Mouse (Mus musculus) liver, embryonic 14.5 days (tissue): ENCODE measurements around the gene Plxnd1. TPM values are rescaled to one million over a fixed set of nuclear protein-coding genes. Genes with fewer than 3 reads are reported as not detected.

ENCODE experiments used
- ATAC-seq: fragments of 200-750 bp; cut with Nextera tagmentation; 2 replicates; pipeline ENCODE4 v1.8.0; 2017; ENCODE audit warnings: moderate number of reproducible peaks, mild to moderate bottlenecking, moderate library complexity; ENCODE audit not compliant: insufficient read depth
- DNase-seq, 3 experiments: peaks; one replicate each; pipeline ENCODE4 v3.0.0-alpha.2; 2012 to 2013; ENCODE audit warnings: low read depth in 3 of 3, low spot score in 3 of 3
- H3K27ac ChIP-seq: fragments of 300-500 bp; sonication (generic); 2 replicates; pipeline ENCODE4 v1.5.1; 2014; ENCODE audit warnings: moderate library complexity, mild to moderate bottlenecking, control low read depth, inconsistent platforms
- H3K27me3 ChIP-seq: fragments of 300-500 bp; sonication (generic); 2 replicates; pipeline ENCODE4 v1.6.1; 2014; ENCODE audit warnings: mild to moderate bottlenecking, low read length, moderate library complexity; ENCODE audit not compliant: control insufficient read depth, insufficient read depth
- H3K36me3 ChIP-seq: fragments of 300-500 bp; sonication (generic); replicated peaks from 2 replicates; pipeline ENCODE4 v1.6.1; 2014; ENCODE audit warnings: low read depth; ENCODE audit not compliant: control insufficient read depth, insufficient read depth
- H3K4me1 ChIP-seq, 2 experiments: fragments of 200-500 bp in 1 of 2; fragments of 300-500 bp in 1 of 2; sonication (generic) in 1 of 2; replicated peaks; 2 replicates each; pipeline ENCODE4 v1.6.1; 2012 to 2014; ENCODE audit warnings: antibody characterized with exemption in 1 of 2, inconsistent platforms in 1 of 2, low read length in 1 of 2; ENCODE audit not compliant: control insufficient read depth in 2 of 2, insufficient read depth in 2 of 2
- H3K4me2 ChIP-seq: fragments of 300-500 bp; sonication (generic); 2 replicates; pipeline ENCODE4 v1.6.1; 2014; ENCODE audit warnings: low read depth, mild to moderate bottlenecking, control low read depth, moderate library complexity
- H3K4me3 ChIP-seq, 2 experiments: fragments of 200-500 bp in 1 of 2; fragments of 300-500 bp in 1 of 2; sonication (generic) in 1 of 2; 2 replicates each; pipeline ENCODE4 v1.5.1; 2012 to 2014; ENCODE audit warnings: low read depth in 2 of 2, low read length in 2 of 2, mild to moderate bottlenecking in 2 of 2, control low read depth in 1 of 2, inconsistent platforms in 1 of 2, moderate library complexity in 1 of 2; ENCODE audit not compliant: insufficient read depth in 1 of 2
- H3K9ac ChIP-seq: fragments of 300-500 bp; sonication (generic); replicated peaks from 2 replicates; pipeline ENCODE4 v1.6.1; 2014; ENCODE audit warnings: mild to moderate bottlenecking, control low read depth, moderate library complexity
- H3K9me3 ChIP-seq: fragments of 300-500 bp; sonication (generic); 2 replicates; pipeline ENCODE4 v1.6.1; 2016; ENCODE audit warnings: low read length, mixed read lengths; ENCODE audit not compliant: control insufficient read depth
- CTCF ChIP-seq: IDR thresholded peaks from 2 replicates; pipeline ENCODE4 v1.5.1; 2016; ENCODE audit warnings: antibody characterized with exemption, low read depth, control low read depth
- EP300 ChIP-seq: IDR thresholded peaks from 2 replicates; pipeline ENCODE4 v1.6.1; 2016; ENCODE audit warnings: antibody characterized with exemption, low read depth
- WGBS: fragments of 180-500 bp; shearing (Covaris S2); extraction: QIAGEN DNeasy Blood & Tissue Kit; methylation state at CpG from one replicate; pipeline ENCODE4 v1.1.7; 2014; ENCODE audit not compliant: insufficient replicate concordance; 5-methylcytosine and 5-hydroxymethylcytosine counted together
- polyA plus RNA-seq, 2 experiments: library from polyadenylated mRNA; depleted of rRNA in 1 of 2; stranded (reverse) in 1 of 2; unstranded in 1 of 2; fragments of >200 nt; fragmentation: Nextera tagmentation in 1 of 2; extraction: Ambion mirVana in 1 of 2; gene quantifications; 2 replicates each; pipeline versions ENCODE4 v1.2.1 to v1.2.3; 2012 to 2014

Plxnd1 gene
- polyA plus RNA-seq, 2 experiments = 6.4 to 13.0 TPM

DNA sequence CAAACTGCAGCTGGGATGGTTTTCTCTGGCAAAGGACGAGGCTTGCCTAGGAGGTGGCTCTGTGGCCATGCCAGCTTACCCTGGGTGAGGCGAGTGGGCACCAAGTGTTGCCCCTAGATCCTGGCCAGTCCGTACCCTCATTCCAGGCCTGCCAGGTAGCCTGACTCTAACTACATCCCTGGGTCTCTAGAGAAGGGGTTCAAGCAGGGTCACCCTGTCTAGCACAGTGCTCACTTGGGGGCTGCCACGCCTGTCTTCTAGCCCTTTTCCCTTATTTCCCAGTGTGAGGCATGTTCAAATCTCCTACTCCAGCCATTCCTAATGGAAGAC lies 11.1 kb upstream of the Plxnd1 start:
- no peak for TF ChIP-seq EP300
- TF ChIP-seq CTCF = no peak
- no peak overlapping the region for H3K27ac ChIP-seq
- no peak for DNase-seq
- WGBS = 75% methylated on average over 4 of the region's 4 CpGs
- H3K27me3 ChIP-seq = no peaks in the 10 kb centered on the region
- no peak overlapping the region for H3K4me3 ChIP-seq
- ATAC-seq = no peak
- peaks cover 8 to 19% of the 10 kb centered on the region in 2 experiments for H3K4me1 ChIP-seq
- H3K9ac ChIP-seq = no peak overlapping the region
- H3K9me3 ChIP-seq = no peaks in the 10 kb centered on the region
- no peaks in the 10 kb centered on the region for H3K36me3 ChIP-seq
- H3K4me2 ChIP-seq = no peak overlapping the region

DNA sequence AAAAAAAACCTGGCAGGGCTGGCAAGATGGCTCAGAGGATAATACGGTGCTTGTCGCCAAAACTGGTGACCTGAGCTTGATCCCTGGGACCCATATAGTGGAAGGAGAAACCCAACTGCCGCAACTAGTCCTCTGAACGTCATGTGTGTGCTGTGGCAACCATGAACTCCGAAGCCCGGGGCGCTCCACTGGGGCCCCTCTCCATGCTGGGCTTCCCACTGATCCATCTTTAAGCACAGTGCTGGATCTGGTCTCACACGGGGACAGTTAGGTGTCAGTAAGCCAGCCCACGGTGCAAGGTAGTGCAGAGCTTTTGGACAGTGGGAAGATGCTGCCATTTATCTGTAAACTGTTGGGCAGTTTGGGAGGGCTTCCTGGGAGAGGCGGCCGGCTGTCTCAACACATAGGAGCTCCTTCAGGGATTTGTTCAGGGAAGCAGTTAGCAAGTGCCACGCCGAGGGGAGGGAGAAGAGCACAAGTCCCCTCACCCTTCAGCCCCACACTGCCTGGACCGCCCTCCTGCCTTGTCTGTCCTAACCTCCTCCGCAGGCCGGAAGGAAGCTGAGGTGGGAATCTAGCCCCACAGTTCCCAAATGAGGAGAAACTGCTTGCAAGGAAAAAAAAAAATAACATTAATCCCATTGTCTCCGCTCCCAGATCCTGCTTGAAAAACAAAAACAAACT lies 10.6 kb upstream of the Plxnd1 start:
- H3K27me3 ChIP-seq = no peaks in the 10 kb centered on the region
- WGBS = 62% methylated on average over 17 of the region's 17 CpGs
- TF ChIP-seq CTCF (no peak), EP300 (no peak)
- no peaks in the 10 kb centered on the region for H3K9me3 ChIP-seq
- H3K27ac ChIP-seq = no peak overlapping the region
- no peak overlapping the region for H3K4me3 ChIP-seq
- no peak for DNase-seq
- H3K4me1 ChIP-seq = peaks cover 8 to 19% of the 10 kb centered on the region in 2 experiments
- no peak overlapping the region for H3K9ac ChIP-seq
- no peak overlapping the region for H3K4me2 ChIP-seq
- H3K36me3 ChIP-seq = no peaks in the 10 kb centered on the region
- no peak for ATAC-seq

DNA sequence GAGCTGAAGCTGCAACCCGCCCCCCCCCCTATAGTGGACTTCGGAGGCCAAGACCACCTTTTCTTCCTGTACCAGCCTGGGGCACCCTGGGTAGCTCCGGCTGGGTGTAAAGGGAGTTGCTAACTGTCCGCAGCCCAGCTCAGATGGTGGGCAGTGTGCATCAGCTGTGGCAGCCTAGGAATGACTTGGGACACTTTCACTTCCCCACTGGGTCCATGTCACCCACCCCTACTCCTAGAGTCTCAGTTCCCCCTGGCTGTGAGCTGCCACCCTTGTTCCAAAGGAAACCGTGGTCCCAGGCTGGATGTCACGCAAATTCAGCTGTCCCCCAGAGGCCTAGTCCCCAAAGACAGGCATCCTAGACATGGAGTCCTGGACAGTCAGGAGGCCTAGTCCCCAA lies 9.9 kb upstream of the Plxnd1 start:
- no peak overlapping the region for H3K27ac ChIP-seq
- no peaks in the 10 kb centered on the region for H3K27me3 ChIP-seq
- no peak for ATAC-seq
- 58% methylated on average over 5 of the region's 6 CpGs for WGBS
- DNase-seq = no peak
- no peak overlapping the region for H3K4me2 ChIP-seq
- no peaks in the 10 kb centered on the region for H3K9me3 ChIP-seq
- TF ChIP-seq CTCF = no peak
- TF ChIP-seq EP300 = no peak
- H3K36me3 ChIP-seq = no peaks in the 10 kb centered on the region
- H3K9ac ChIP-seq = no peak overlapping the region
- H3K4me3 ChIP-seq = no peak overlapping the region
- H3K4me1 ChIP-seq = peaks cover 8 to 19% of the 10 kb centered on the region in 2 experiments

DNA sequence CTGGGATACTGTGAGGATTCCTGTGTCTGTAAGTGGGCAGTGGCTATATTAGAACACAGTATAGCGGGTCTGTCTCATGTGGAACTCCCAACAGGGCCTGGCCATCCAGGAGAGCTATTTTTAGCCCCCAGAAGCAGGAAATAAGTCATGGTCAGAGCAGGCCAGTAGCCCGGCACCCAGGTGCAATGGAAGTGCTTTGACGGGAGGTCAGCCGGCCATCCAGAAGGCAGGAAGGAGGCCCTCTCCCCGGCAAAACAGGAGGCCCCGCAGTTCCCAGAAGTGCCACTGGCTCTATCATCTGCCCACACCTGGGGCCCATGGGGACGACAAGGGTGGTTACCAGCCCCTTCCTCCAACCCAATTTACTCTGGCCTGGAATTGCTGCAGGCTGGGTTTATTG lies 9.3 kb upstream of the Plxnd1 start:
- Histone ChIP-seq H3K27ac (no peak overlapping the region), H3K4me2 (peak overlapping the region; percentile 41), H3K4me1 (peaks cover 8 to 19% of the 10 kb centered on the region in 2 experiments), H3K9ac (no peak overlapping the region), H3K27me3 (no peaks in the 10 kb centered on the region), H3K36me3 (no peaks in the 10 kb centered on the region), H3K9me3 (no peaks in the 10 kb centered on the region), H3K4me3 (no peak overlapping the region)
- peak; percentile 24; the same call in 1 of the 2 replicates for ATAC-seq
- no peak for TF ChIP-seq EP300
- TF ChIP-seq CTCF = no peak
- DNase-seq = no peak
- 12% methylated on average over 7 of the region's 7 CpGs for WGBS

DNA sequence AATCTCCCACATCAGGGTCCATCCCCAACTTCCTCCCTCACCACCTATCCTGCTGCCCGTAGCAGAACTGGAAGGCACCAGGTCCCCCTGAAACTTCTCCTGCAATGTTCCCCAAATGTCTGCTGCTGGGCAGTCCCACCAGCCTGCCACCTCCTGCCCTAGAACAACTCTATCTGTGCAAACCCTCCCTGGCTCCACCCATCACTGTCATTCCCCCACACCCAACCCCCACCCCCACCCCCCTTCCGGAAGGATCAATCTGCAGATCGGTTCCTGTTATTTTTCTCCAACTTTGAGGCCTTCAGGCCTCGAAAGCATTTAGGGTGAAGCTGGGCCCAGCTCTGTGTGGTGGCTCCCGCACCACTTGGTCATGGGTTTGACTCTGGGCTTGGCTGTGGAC lies 8.7 kb upstream of the Plxnd1 start:
- Histone ChIP-seq H3K27ac (no peak overlapping the region), H3K27me3 (no peaks in the 10 kb centered on the region), H3K4me1 (peaks cover 8 to 19% of the 10 kb centered on the region in 2 experiments), H3K9ac (0 out of 2 replicates have a peak overlapping the region, but pooled peaks have one; percentile 5), H3K36me3 (no peaks in the 10 kb centered on the region), H3K4me2 (peak overlapping the region; percentile 41), H3K4me3 (no peak overlapping the region), H3K9me3 (no peaks in the 10 kb centered on the region)
- no peak for TF ChIP-seq CTCF
- no peak for TF ChIP-seq EP300
- DNase-seq (no peak), ATAC-seq (no peak)
- 6% methylated on average over 5 of the region's 5 CpGs for WGBS
